Mouse (Mus musculus): ENCODE measurements around the gene Kcnh6.

DNA sequence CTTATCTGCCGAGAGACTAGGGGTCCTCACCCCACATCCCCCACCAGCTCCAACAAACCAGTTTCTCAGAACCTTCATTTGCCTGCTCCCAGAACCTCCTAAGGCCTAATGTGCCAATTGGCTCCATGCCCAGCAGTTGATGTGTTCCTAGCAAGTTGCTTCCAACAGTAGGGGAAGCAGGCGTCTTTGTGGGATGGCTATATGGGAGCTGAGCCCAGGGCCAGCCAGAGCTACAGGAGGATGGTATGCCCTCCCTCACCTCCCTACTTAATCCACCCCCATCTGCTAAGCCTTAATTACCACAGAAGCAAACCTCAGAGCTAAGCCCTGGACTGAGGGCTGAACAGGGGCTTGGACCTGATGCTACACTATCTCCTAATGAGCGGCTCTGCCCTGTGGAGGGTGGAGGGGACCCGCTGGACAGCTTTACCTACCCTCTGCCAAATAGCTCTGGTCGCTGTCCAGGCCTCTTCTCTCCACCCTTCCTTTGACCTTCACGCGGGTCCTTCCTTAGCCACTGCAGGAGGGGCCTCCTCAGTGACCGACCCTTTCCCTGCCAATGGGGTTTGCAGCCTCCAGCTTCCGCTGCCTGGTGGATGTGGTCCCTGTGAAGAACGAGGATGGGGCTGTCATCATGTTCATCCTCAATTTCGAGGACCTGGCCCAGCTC lies 5.8 kb downstream of the Kcnh6 start:
- TF ChIP-seq CTCF (IDR thresholded peaks at IDR 0.05; ENCODE audit: insufficient read depth, low read depth, low read length) (no peak), POLR2A (IDR thresholded peaks at IDR 0.05; ENCODE audit: insufficient read depth, low read depth, low read length) (no peak)

All from olfactory bulb, adult 2 months (tissue).